Mouse (Mus musculus): Measurements from ENCODE around the gene Tmf1. TPM values are rescaled to one million over a fixed set of nuclear protein-coding genes. Genes with fewer than 3 reads are reported as not detected.

The Tmf1 gene
- polyA plus RNA-seq, 1 experiment from 2014 or later = 48.6 TPM

GRCm38 (mm10) chr6:97222321-97222720 lies 43.4 kb upstream of the Tmf1 start:
- H3K27me3 ChIP-seq (ENCODE audit: insufficient read depth, low read length) = no peaks in the 10 kb centered on the region
- ATAC-seq (replicated peaks; ENCODE audit: low FRiP score, low read depth) = no peak
- TF ChIP-seq CTCF (IDR thresholded peaks at IDR 0.05; ENCODE audit: low read depth) = no peak
- 0 out of 2 replicates have a peak overlapping the region, but pooled peaks have one; percentile 0 for H3K4me2 ChIP-seq (ENCODE audit: low read length)
- peaks cover 11% of the 10 kb centered on the region; the same call in 1 of the 2 replicates for H3K4me1 ChIP-seq (replicated peaks; ENCODE audit: insufficient read depth, low read length)
- no peak overlapping the region for H3K4me3 ChIP-seq (replicated peaks; ENCODE audit: low read depth, low read length)
- no peak overlapping the region for H3K9ac ChIP-seq (ENCODE audit: low read depth, low read length)
- H3K27ac ChIP-seq = no peak overlapping the region
- H3K9me3 ChIP-seq (replicated peaks; ENCODE audit: low read length) = no peaks in the 10 kb centered on the region
- WGBS = 36% methylated on average over 6 of the region's 6 CpGs
- no peaks in the 10 kb centered on the region for H3K36me3 ChIP-seq (ENCODE audit: insufficient read depth, low read length)
- DNase-seq (ENCODE audit: low spot score) = peak; percentile 21

DNA sequence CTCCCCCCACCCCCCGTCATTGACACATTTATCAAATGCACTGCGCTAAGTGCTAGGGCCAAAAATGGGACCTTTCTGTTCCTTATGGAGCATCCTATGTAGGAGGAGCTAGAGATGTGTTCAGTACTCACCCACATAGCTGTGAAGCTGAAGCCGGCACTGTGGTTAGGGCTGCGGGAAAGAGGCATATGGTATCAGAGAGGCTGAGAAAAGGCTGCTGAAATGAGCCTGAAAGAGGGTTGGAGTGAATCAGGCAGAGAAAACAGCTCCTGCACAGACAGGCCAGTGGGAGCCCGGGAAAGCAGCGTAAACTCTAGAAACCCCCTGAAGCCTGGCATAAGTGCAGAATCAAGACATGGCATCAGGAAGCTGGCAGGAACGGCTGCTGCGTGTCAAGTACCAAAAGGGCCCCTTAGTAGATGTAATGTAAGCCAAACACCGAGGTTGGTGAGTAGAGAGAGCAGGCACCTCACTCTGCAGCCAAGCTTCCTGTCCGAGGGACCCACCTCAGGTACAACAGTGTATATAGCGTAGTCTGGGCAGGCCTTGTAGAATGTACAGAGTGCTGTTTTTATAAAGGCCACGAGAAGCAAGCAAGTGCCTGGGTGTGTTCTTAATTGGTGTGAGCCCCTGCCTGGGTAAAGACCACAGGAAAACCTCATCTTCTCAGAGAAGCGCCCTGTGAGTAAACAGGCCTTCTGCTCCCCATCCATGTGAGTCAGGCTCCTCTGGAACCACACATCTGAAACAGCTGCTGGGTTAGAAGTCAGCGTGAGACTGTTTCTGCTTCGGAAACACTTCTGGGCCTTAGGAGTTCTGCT lies 42.5 kb upstream of the Tmf1 start:
- H3K4me1 ChIP-seq (replicated peaks; ENCODE audit: insufficient read depth, low read length) = peaks cover 11% of the 10 kb centered on the region; the same call in 1 of the 2 replicates
- H3K27me3 ChIP-seq (ENCODE audit: insufficient read depth, low read length) = no peaks in the 10 kb centered on the region
- no peaks in the 10 kb centered on the region for H3K9me3 ChIP-seq (replicated peaks; ENCODE audit: low read length)
- H3K4me3 ChIP-seq (replicated peaks; ENCODE audit: low read depth, low read length) = no peak overlapping the region
- no peak for ATAC-seq (replicated peaks; ENCODE audit: low FRiP score, low read depth)
- no peak overlapping the region; the same call in 1 of the 2 replicates for H3K27ac ChIP-seq
- H3K9ac ChIP-seq (ENCODE audit: low read depth, low read length) = 0 out of 2 replicates have a peak overlapping the region, but pooled peaks have one; percentile 8
- no peak overlapping the region for H3K4me2 ChIP-seq (ENCODE audit: low read length)
- DNase-seq (ENCODE audit: low spot score) = no peak
- no peaks in the 10 kb centered on the region for H3K36me3 ChIP-seq (ENCODE audit: insufficient read depth, low read length)
- 57% methylated on average over 15 of the region's 15 CpGs for WGBS
- TF ChIP-seq CTCF (IDR thresholded peaks at IDR 0.05; ENCODE audit: low read depth) = no peak

- no peaks in the 10 kb centered on the region for H3K9me3 ChIP-seq (replicated peaks; ENCODE audit: low read length)
- H3K4me3 ChIP-seq (replicated peaks; ENCODE audit: low read depth, low read length) = no peak overlapping the region
- no peak overlapping the region for H3K9ac ChIP-seq (ENCODE audit: low read depth, low read length)
- H3K27me3 ChIP-seq (ENCODE audit: insufficient read depth, low read length) = no peaks in the 10 kb centered on the region
- H3K36me3 ChIP-seq (ENCODE audit: insufficient read depth, low read length) = no peaks in the 10 kb centered on the region
- no peak overlapping the region for H3K4me2 ChIP-seq (ENCODE audit: low read length)
- WGBS = 47% methylated on average over 5 of the region's 5 CpGs
- H3K27ac ChIP-seq = no peak overlapping the region
- DNase-seq (ENCODE audit: low spot score) = no peak
- TF ChIP-seq CTCF (IDR thresholded peaks at IDR 0.05; ENCODE audit: low read depth) = no peak
- no peak for ATAC-seq (replicated peaks; ENCODE audit: low FRiP score, low read depth)
- peaks cover 11% of the 10 kb centered on the region; the same call in 1 of the 2 replicates for H3K4me1 ChIP-seq (replicated peaks; ENCODE audit: insufficient read depth, low read length)
Observed at GRCm38 (mm10) chr6:97220672-97221071, 41.8 kb upstream of the Tmf1 start.

DNA sequence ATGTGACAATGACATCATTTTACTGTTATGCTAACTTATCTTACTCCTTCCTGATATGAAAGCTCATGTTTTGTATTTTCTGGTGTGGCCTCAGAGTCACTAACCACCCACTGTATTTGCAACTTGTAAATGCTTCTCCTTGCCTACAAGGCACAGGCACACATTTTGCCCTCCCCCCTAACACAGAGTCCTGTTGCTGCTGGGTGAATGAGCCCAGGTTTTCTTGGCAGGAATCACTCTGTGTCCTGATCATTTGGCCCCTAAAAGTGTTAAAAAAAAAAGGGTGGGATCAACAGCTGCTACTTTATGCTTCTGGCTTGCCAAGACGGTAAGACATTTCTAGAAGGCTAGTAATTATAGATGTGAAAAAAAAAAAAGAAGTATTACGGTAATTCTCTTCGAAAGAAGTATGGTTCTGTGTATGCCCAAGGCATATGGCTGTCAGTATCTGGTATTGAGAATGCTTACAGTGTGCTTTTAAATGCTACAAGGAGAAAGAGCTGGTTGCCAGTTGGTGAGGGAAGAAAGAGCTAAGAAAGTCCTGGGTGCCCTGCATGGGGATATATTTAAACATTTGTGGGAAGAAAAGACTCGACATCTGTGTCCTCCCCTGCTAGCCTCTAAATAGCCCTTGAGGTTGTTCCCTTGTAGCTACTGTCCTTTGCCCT lies 37.4 kb upstream of the Tmf1 start:
- Histone ChIP-seq H3K27ac (no peak overlapping the region; the same call in 1 of the 2 replicates), H3K9ac (ENCODE audit: low read depth, low read length) (no peak overlapping the region), H3K27me3 (ENCODE audit: insufficient read depth, low read length) (no peaks in the 10 kb centered on the region), H3K36me3 (ENCODE audit: insufficient read depth, low read length) (no peaks in the 10 kb centered on the region), H3K4me1 (replicated peaks; ENCODE audit: insufficient read depth, low read length) (peaks cover 7% of the 10 kb centered on the region; the same call in 1 of the 2 replicates), H3K4me2 (ENCODE audit: low read length) (no peak overlapping the region), H3K4me3 (replicated peaks; ENCODE audit: low read depth, low read length) (no peak overlapping the region), H3K9me3 (replicated peaks; ENCODE audit: low read length) (no peaks in the 10 kb centered on the region)
- no peak for TF ChIP-seq CTCF (IDR thresholded peaks at IDR 0.05; ENCODE audit: low read depth)
- DNase-seq (ENCODE audit: low spot score) = no peak
- no peak for ATAC-seq (replicated peaks; ENCODE audit: low FRiP score, low read depth)
- WGBS = 76% methylated on average over 4 of the region's 4 CpGs

DNA sequence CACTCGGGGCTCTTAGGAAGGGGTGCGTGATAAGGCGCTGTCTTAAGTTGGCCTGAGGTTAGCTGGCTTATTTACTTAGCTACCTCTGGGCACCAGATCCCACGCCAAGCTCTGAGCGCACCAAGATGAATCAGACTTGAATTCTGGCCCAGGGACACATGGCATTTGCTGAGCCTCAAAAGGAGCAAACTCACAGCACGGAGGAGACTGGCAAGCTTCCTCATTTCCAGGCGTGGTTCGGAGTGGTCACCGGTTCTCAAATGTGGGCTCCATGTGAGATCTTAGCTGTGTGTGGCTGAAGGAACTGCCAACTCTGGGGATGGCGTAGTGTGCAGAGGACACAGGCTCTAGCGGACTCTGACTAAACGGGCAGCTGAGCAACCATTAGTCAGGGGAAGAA lies 33.1 kb upstream of the Tmf1 start:
- Histone ChIP-seq H3K9me3 (replicated peaks; ENCODE audit: low read length) (no peaks in the 10 kb centered on the region), H3K27ac (no peak overlapping the region), H3K4me2 (ENCODE audit: low read length) (peak overlapping the region; percentile 92), H3K4me1 (replicated peaks; ENCODE audit: insufficient read depth, low read length) (peaks cover 7% of the 10 kb centered on the region; the same call in 1 of the 2 replicates), H3K4me3 (replicated peaks; ENCODE audit: low read depth, low read length) (peak overlapping the region; percentile 85; the same call in 1 of the 2 replicates), H3K27me3 (ENCODE audit: insufficient read depth, low read length) (no peaks in the 10 kb centered on the region), H3K36me3 (ENCODE audit: insufficient read depth, low read length) (no peaks in the 10 kb centered on the region), H3K9ac (ENCODE audit: low read depth, low read length) (0 out of 2 replicates have a peak overlapping the region, but pooled peaks have one; percentile 71)
- 62% methylated on average over 12 of the region's 12 CpGs for WGBS
- ATAC-seq (replicated peaks; ENCODE audit: low FRiP score, low read depth) (no peak), DNase-seq (ENCODE audit: low spot score) (peak; percentile 2)
- no peak for TF ChIP-seq CTCF (IDR thresholded peaks at IDR 0.05; ENCODE audit: low read depth)

DNA sequence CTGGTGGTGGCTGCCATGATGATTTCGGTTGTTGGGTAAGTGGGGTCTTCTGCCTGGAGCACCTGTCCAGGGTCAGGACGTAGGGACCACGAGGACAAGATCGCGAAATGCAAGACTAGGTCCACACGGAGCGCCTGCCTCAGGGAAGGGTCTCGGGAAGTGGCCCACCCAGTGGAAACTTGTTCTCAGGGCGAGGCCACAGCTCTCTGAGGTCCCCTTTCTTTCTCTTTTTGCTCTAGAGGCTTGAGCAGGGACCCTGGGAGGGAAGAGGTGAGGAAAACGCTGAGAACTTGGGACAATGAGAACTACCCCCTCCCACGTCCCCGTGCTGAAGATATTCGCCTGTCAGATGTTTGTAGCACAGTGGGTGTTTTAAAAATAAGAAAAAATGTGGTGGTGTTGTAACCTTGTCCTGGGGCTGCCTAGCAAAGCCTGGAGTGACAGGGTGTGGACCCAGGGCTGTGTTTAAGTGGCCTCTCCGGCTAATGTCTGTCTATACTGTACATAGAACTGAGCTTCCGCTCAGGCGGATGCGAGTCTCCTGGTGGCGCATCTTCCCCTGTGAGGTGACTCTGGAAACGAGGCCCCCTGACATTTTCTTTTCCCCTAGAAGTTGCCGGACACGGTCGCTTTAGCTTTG lies 32.2 kb upstream of the Tmf1 start:
- no peaks in the 10 kb centered on the region for H3K27me3 ChIP-seq (ENCODE audit: insufficient read depth, low read length)
- ATAC-seq (replicated peaks; ENCODE audit: low FRiP score, low read depth) (peak; percentile 40), DNase-seq (ENCODE audit: low spot score) (peak; percentile 44)
- H3K9me3 ChIP-seq (replicated peaks; ENCODE audit: low read length) = no peaks in the 10 kb centered on the region
- peak overlapping the region; percentile 77 for H3K27ac ChIP-seq
- peaks cover 7% of the 10 kb centered on the region; the same call in 1 of the 2 replicates for H3K4me1 ChIP-seq (replicated peaks; ENCODE audit: insufficient read depth, low read length)
- peak overlapping the region; percentile 92 for H3K4me2 ChIP-seq (ENCODE audit: low read length)
- peak overlapping the region; percentile 71 for H3K9ac ChIP-seq (ENCODE audit: low read depth, low read length)
- H3K36me3 ChIP-seq (ENCODE audit: insufficient read depth, low read length) = no peaks in the 10 kb centered on the region
- TF ChIP-seq CTCF (IDR thresholded peaks at IDR 0.05; ENCODE audit: low read depth) = no peak; the same call in 1 of the 2 replicates
- under 1% methylated on average over 22 of the region's 22 CpGs for WGBS
- peak overlapping the region; percentile 85 for H3K4me3 ChIP-seq (replicated peaks; ENCODE audit: low read depth, low read length)

Measured in kidney, postnatal 0 days (tissue).